Mouse (Mus musculus): ENCODE measurements around the gene Cep63.

Cep63 gene

GRCm38 (mm10) chr9:102631589-102632147 is 5.3 kb upstream of the Cep63 start:
- DNase-seq (ENCODE audit: low spot score in 2 of 2), result no peak

- DNase-seq (ENCODE audit: low spot score in 2 of 2), result no peak
Observed at GRCm38 (mm10) chr9:102629052-102629451, 2.7 kb upstream of the Cep63 start.

DNA sequence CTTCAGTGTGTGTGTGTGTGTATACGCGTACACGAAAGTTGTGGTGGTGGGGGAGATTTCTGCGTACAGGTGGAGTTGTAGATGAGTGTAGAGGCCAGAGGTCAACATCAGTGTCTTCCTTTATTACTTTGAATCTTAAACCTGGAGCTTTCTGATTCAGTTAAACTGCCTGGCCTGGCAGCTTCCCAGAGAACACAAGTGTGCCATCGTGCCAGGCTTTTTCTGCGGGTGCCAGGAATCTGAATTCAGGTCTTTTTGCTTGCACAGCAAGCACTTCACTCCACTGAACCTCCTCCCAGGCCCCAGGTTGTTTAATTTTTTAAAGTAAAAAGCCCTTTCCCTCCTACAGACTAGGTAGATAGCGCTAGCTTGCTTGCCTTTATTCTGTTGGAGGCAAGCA is 1.1 kb upstream of the Cep63 start:
- DNase-seq (ENCODE audit: low spot score in 2 of 2), result no peak

DNA sequence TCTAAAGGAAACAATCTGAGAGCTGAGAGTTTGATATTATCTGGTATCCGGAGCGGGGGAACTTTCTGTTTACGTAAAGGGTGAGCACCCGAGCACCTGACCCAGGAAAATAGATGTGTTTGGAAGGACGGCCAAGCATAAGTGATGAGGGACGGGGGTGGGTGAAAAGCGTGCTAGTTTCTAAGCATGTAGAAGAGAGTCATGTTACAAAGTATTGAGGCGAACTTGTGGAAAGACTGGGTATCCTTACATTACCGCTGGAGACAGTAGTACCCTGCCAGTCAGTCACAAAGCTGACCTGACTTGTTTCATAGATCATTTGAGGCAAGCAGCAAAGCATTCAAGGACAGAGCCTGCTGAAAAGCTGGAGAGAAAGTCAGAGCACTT is 498 bp upstream of the Cep63 start:
- DNase-seq (ENCODE audit: low spot score in 2 of 2), result no peak

DNA sequence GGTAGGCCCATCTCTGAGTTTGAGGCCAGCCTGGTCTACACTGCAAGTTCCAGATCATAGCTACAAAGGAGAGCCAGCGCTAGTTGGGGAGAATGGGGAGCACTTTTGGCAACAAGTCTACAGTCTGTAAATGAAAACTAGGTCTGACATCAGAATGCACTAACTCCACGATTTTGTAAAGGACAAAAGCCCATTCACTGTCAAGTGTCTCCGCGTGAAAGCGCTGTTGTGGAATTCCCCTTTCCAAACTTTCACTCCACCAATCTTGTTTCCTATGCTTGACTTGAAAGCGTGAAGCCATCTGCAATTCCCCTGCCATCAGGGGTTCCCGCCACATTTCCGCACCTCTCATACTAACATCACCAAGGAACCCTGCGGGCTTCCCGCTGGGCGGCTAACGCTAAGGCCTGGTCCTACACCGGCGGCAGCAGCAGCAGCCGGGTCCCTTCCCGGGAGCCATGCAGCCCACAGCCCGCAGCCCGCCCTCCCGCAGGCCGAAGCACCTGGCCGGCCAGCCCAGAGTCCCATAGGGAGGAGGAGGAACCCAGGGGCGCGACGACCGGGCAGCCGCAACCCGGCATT is 842 bp downstream of the Cep63 start:
- DNase-seq (ENCODE audit: low spot score in 2 of 2), result no peak

GRCm38 (mm10) chr9:102623581-102623980 is 2.8 kb downstream of the Cep63 start:
- DNase-seq (ENCODE audit: low spot score in 2 of 2), result no peak

DNA sequence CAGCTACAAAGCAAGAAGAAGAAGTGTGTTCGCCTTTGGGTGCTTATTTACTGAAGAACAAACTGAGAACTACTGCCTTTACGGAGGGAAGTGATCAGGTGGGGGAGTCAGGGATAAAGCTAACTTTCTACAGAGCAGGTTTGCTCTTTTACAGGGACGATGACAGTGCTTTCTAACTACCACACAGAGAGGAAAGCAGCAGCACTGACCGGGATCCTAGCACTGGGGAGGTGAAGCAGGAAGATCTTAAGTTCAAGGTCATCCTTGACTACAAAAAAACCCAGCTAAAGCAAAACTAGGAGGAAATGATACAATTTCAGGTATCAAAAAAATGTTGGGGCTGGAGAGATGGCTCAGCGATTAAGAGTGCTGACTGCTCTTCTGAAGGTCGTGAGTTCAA is 3.5 kb downstream of the Cep63 start:
- no peak for DNase-seq (ENCODE audit: low spot score in 2 of 2)

GRCm38 (mm10) chr9:102622192-102622857 is 4.0 kb downstream of the Cep63 start:
- no peak for DNase-seq (ENCODE audit: low spot score in 2 of 2)

- DNase-seq (ENCODE audit: low spot score in 2 of 2), result no peak
Observed at GRCm38 (mm10) chr9:102621385-102621784, 4.9 kb downstream of the Cep63 start.

DNA sequence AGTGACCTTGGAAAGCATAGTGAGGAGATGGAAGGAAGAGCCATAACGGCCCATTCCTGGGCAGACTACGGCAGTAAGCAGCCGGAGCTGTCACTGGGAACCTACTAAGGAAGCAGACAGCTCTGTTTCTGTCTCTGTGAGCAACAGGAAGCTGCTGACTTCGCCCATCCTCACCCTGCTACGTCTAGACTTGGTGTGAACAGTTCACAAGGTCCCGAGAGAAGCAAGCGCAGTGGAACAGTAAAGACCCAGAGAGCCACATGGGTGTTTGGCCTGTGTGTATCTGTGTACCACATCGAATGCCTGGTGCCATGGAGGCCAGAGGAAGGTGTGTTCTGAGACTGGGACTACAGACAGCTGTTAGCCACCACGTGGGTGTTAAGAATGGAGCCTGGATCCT is 10.1 kb downstream of the Cep63 start:
- DNase-seq (ENCODE audit: low spot score in 2 of 2), result no peak

DNA sequence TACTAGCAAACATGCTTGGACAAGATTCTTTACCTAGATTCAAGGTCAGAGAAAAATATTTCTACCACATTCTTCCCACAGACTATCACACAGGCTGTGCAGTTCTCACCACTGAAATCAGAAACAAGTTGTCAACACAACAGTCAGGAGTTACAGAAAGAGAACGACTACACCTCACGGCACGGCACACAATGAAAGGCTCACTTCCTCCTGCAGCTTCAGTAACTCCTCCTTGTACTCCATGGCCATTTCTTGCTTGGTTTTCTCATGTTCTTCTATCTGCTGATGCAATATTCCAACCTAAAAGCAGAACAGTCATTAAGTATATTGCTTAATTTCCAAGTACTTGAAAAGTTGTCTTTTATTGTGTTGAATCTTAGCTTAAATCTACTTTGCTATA is 11.3 kb downstream of the Cep63 start:
- no peak for DNase-seq (ENCODE audit: low spot score in 2 of 2)

DNA sequence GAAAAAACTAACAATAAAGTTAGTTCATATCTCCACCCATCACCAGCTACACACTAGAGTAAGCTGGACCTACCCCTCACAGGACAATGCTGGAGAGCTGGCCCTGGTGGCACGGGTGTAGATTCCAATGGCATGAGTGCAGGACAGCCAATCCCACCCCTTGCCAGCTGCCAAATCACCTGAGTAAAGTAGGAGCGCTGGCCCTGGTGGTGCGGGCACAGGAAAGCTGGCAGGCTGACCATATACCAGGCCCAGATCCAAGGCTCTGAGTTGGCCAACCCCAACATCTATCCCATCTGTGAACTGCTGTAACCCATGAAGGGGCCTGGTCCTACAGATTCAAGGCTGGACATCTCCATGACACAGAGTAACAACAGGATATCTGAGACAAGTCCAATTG is 17.1 kb downstream of the Cep63 start:
- no peak for DNase-seq (ENCODE audit: low spot score in 2 of 2)

GRCm38 (mm10) chr9:102607471-102607870 is 18.9 kb downstream of the Cep63 start:
- DNase-seq (ENCODE audit: low spot score in 2 of 2), result no peak

DNA sequence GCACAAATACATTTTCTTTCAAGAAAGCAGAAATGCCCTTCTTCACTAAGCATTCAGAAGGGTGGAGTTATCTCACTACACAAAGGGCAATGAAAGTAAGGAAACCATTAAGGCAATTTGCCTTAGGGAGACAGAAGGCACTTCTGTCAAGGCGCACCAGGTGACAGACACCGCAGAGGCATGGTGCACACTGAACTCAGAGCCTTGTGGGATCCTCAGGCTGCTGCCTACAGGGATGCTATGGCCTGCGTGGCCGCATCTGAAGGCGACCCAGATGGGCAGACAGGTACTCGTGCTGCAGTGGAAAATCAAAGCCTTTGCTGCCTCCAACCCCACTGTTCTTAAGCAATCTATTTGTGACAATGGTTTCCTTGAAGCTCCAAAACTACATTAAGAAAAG is 21.2 kb downstream of the Cep63 start:
- no peak for DNase-seq (ENCODE audit: low spot score in 2 of 2)

DNA sequence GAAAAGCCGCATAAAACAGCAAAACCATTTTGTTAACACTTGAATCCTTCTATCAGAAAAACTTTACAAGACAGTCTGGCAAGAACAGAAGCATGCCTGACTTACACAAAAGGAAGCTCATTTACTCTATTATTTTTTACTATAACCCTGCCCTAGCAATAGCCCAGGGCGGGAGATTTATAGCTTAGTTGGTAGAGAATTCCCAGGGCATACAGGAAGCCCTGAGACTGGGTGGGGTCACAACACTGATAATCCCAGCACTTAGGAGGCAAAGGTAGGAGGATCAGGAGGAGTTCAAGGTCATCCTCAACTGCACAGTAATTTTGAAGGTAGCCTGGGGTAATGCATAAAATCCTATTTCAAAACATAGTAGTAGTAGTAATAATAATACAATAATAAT is 24.7 kb downstream of the Cep63 start:
- no peak for DNase-seq (ENCODE audit: low spot score in 2 of 2)

DNA sequence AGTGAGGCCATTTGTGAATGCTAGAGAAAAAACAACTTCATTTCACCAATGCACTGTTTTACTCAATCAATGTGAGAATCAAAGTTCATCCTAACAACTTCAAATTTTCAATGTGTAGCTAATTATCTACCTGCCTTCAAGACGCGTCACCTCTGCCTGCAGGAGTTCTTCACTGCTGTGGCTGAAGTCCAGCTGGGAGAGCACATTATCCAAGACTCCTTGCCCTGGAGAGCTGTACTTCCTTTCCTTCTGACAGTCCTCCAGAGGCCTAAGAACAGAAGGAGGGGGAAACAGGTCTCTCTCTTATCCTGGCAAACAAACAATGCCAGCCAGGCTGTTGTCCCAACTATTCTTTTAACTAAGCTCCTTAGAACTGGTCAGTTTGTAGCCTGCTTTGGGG is 25.1 kb downstream of the Cep63 start:
- DNase-seq (ENCODE audit: low spot score in 2 of 2), result no peak

- DNase-seq (ENCODE audit: low spot score in 2 of 2), result peak; percentile 20 to 25
Observed at GRCm38 (mm10) chr9:102595662-102596436, 30.5 kb downstream of the Cep63 start.

GRCm38 (mm10) chr9:102594667-102595393 is 31.5 kb downstream of the Cep63 start:
- DNase-seq (ENCODE audit: low spot score in 2 of 2), result no peak

DNA sequence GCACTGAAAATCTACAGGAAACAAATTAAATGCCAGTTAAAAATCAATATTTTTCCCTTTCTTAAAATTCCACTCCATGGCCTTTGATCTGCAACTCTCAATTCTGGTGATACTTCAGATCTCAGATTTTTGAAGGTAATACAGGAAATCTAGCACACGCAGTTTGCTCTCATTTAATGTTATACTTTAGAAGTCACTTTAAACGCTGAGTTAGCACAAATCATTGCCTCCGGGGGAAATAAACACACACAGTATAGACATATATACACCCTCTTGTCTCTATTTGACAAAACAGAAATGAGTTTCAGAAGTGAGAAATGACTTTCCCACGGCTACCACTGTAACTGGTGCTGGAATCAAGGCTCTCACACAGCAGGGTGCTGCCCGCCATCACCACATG is 39.0 kb downstream of the Cep63 start:
- DNase-seq (ENCODE audit: low spot score in 2 of 2), result no peak

GRCm38 (mm10) chr9:102581921-102582469 is 44.3 kb downstream of the Cep63 start:
- DNase-seq (ENCODE audit: low spot score in 2 of 2), result no peak

GRCm38 (mm10) chr9:102577480-102577879 is 48.9 kb downstream of the Cep63 start:
- no peak for DNase-seq (ENCODE audit: low spot score in 2 of 2)

GRCm38 (mm10) chr9:102572888-102573287 is 53.4 kb downstream of the Cep63 start:
- no peak for DNase-seq (ENCODE audit: low spot score in 2 of 2)

All from urinary bladder, adult 18-20 months (tissue).